In the genomic region with DNA sequence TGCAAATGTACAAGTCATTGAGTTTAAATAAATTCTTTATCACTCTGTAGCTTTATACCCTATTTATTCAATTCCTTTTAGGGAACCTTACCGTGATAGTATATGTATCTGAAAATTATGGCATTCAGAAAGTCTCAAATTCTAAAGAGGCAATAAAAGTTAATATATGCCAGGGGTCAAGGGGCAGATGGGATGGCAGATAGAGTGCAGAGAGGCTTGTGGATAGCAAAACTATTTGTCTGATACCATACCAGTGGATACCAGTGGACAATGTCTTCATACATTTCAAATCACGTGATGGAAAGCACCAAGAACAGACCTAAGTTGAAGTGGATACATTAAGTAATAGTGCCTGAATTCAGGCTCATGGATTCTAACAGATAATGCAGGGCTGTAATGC, we compare ENCODE assay signal across 16 mouse cellular contexts.
"Had no signal": no experiment of that assay in that cellular context is flagged by ENCODE, and none has a peak within 500 bp of the region (broad histone marks: within the 10 kb centered on the region; RNA-seq: fewer than 3 reads in every experiment).

No protein-coding gene starts in this region.

- DNase-seq: retina, postnatal 1 day; right cerebral cortex, adult 18-20 months; right cerebral cortex, postnatal 14 days; right cerebral cortex, postnatal 25 days; right cerebral cortex, postnatal 4 days; spleen, adult 18-20 months; thymus, adult 18-20 months; thymus, adult 2 months; thymus, postnatal 14 days; thymus, postnatal 25 days; thymus, postnatal 36 days; thymus, postnatal 4 days had no signal

- H3K4me3 ChIP-seq: neural tube, embryonic 13.5 days; neural tube, embryonic 15.5 days; stomach, embryonic 15.5 days had no signal

- H3K9me3 ChIP-seq: neural tube, embryonic 13.5 days; neural tube, embryonic 15.5 days; stomach, embryonic 15.5 days had no signal

- H3K27ac ChIP-seq: neural tube, embryonic 13.5 days; neural tube, embryonic 15.5 days; stomach, embryonic 15.5 days; stomach, postnatal 0 days had no signal

- H3K36me3 ChIP-seq: neural tube, embryonic 13.5 days; neural tube, embryonic 15.5 days; stomach, embryonic 15.5 days had no signal

- H3K4me2 ChIP-seq: neural tube, embryonic 13.5 days; neural tube, embryonic 15.5 days; stomach, embryonic 15.5 days had no signal

- H3K27me3 ChIP-seq: neural tube, embryonic 13.5 days; neural tube, embryonic 15.5 days; stomach, embryonic 15.5 days had no signal

- H3K4me1 ChIP-seq: neural tube, embryonic 13.5 days; neural tube, embryonic 15.5 days; stomach, embryonic 15.5 days had no signal

- H3K9ac ChIP-seq: neural tube, embryonic 13.5 days; neural tube, embryonic 15.5 days; stomach, embryonic 15.5 days had no signal
